Mouse (Mus musculus) small intestine, adult 2 months (tissue): ENCODE results near the gene Snx25.

ENCODE experiments used
- CTCF ChIP-seq: fragments of 200-500 bp; IDR thresholded peaks from 2 replicates; pipeline ENCODE4 v1.5.1; 2012; ENCODE audit warnings: low read depth, mild to moderate bottlenecking, control low read depth, inconsistent platforms, low read length, moderate library complexity, mixed read lengths; ENCODE audit not compliant: insufficient replicate concordance, insufficient read length; ENCODE audit errors: extremely low read depth
- POLR2A ChIP-seq: fragments of 200-500 bp; IDR thresholded peaks from 2 replicates; pipeline ENCODE4 v1.6.1; 2012; ENCODE audit warnings: low read depth, mild to moderate bottlenecking, control low read depth, inconsistent platforms, low read length, moderate library complexity

GRCm38 (mm10) chr8:46140376-46141120 is 11.4 kb downstream of the Snx25 start:
- TF ChIP-seq CTCF = no peak
- TF ChIP-seq POLR2A = no peak
